Mouse (Mus musculus) ovary, postnatal 14 days (tissue): ENCODE measurements around the gene Mylpf.
"Not testable (repeated sequence)": the region's sequence is repeated elsewhere in the genome, so short reads cannot be mapped to it uniquely, and the experiment has no call there.

Experiments
- DNase-seq: peaks from one replicate; pipeline ENCODE4 v3.0.0; 2022; ENCODE audit warnings: low spot score

The Mylpf gene

GRCm38 (mm10) chr7:127225147-127225995, 16.7 kb downstream of the Mylpf start:
- DNase-seq, result no peak

DNA sequence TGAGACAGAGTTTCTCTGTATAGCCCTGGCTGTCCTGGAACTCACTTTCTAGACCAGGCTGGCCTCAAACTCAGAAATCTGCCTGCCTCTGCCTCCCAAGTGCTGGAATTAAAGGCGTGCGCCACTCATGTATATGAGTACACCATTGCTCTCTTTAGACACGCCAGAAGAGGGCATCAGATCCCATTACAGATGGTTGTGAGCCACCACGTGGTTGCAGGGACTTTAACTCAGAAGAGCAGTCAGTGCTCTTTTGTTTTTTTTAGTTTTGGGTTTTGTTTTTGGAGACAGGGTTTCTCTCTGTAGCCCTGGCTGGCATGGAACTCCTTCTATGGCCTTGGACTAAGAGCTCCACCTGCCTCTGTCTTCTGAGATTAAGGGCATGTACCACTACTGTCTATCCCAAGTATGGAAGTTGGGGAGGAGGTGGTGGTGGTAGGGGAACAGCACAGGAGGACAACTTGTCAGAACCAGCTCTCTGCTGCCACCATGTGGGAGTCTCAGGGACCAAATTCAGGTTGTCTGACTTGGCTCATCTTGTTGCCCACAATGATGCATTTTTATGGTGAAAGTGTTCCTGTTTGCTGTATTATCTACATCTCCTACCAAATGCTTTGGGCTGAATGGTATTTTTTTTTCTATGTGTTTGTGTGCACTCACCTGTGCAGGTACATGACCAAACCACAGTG, 20.1 kb downstream of the Mylpf start:
- peak; percentile 72 for DNase-seq

GRCm38 (mm10) chr7:127231376-127231775, 22.7 kb downstream of the Mylpf start:
- DNase-seq, result no peak

DNA sequence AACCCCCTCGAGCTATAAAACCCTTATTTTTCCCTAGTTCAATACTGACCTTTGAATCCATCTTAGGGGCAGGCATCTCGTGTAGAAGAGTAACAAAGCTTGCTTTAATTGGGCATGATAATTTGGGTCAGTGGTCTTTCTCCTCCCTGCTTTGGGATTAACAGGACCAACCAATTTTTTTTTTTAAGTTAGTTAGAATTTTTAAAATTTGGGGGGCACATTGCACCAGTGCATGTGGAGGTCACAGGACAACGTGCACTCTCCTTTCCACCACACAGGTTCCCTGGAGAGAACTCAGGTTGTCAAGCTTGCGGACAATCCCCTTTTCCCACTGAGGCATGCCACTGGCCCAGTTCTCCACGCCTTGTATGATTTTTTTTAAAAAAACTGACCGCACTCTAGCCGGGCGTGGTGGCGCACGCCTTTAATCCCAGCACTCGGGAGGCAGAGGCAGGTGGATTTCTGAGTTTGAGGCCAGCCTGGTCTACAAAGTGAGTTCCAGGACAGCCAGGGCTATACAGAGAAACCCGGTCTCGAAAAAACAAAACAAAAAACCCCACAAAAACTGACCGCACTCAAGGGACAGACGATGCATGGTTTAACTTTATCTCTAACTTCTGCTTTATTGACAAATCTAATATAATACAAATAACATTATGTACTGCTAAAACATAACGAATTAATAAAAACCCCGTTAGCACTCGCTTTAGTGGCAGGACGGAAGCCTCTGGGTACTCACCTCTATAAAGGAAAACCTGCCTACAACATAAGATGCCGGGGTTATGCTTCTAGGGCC, 23.3 kb downstream of the Mylpf start:
- no peak for DNase-seq

- DNase-seq, result peak; percentile 73
These were observed 24.1 kb downstream of the Mylpf start, which contains the start of the genes Zfp553 and Sept1 for GRCm38 (mm10) chr7:127232622-127233367. Gene Zfp553, plus strand, starts transcription at chr7:127233061. Gene Sept1, minus strand, starts transcription at chr7:127233130.

DNA sequence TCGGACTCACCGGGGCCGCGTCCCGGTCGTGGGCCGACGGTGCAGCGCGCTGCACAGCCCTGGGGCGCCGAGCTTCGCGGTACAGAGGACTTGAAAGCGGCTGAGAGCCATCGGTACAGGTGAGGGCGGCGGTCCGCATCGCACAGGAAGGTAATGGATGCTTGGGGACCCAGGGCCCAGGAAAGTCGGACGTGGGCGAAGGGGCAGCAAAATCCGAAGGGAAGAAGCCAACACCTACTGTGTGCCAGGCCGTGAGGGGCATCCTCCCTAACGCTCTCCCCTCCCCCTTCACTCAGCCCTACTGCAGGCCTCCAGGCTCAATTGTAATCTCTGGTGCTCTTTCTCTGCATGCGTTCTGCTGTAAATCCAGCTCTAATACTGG, 24.7 kb downstream of the Mylpf start:
- DNase-seq, result no peak

GRCm38 (mm10) chr7:127233765-127234164, 25.1 kb downstream of the Mylpf start:
- no peak for DNase-seq

DNA sequence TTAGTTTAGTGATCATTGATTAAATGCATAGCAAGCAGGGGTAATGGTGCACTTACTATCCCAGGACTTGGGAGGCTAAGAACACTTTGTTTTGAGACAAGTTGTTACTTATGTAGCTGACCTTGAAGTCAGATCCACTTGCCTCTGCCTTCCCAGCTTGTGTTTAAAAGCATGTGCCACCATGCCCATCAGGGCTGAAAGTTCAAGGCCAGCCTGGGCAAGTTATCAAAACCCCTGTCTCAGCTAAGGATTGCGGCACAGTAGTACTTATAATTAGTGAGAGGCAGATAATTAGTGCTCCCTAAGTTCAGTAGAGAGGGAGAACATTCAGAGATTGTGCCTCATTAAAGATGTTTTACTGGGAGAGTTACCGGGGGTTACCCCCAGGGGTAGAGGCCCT, 26.1 kb downstream of the Mylpf start:
- DNase-seq, result no peak

GRCm38 (mm10) chr7:127243361-127243867, 34.7 kb downstream of the Mylpf start:
- DNase-seq, result no peak

- DNase-seq, result peak; percentile 88
These were observed 35.4 kb downstream of the Mylpf start, which contains the start of gene Zfp771 for GRCm38 (mm10) chr7:127243870-127244657. Gene Zfp771, plus strand, starts transcription at chr7:127244274.

GRCm38 (mm10) chr7:127244658-127245510, 36.2 kb downstream of the Mylpf start:
- DNase-seq, result no peak

DNA sequence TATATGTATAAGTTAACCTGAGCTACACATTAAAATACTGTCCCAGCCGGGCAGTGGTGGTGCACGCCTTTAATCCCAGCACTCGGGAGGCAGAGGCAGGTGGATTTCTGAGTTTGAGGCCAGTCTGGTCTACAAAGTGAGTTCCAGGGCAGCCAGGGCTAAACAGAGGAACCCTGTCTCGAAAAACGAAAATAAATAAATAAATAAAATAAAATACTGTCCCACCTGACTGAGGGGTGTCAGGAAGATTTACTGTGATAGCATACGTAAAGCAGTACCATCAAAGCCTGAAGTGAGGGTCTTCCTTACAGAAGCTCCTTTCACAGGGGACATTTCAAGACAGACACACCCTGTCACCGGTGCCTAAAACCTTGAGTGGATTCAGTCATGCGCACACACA, 41.8 kb downstream of the Mylpf start:
- DNase-seq, result not testable (repeated sequence)

DNA sequence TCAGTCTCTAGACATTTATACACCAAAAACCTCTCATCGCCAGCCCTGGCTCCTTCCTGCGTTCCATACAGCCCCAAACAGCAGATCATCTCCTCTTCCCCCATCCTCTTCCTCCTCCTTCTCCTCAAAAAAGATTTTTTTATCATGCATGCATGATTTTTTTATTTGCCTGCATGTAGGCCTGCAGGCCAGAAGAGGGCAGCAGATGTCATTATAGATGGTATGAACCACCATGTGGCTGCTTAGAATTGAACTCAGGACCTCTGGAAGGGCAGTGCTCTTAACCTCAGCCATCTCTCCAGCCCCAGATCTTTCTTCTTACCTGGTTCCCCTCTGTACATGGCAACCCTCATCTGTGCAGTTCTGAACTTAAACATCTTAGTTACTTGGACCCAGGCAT, 43.7 kb downstream of the Mylpf start:
- DNase-seq, result no peak

DNA sequence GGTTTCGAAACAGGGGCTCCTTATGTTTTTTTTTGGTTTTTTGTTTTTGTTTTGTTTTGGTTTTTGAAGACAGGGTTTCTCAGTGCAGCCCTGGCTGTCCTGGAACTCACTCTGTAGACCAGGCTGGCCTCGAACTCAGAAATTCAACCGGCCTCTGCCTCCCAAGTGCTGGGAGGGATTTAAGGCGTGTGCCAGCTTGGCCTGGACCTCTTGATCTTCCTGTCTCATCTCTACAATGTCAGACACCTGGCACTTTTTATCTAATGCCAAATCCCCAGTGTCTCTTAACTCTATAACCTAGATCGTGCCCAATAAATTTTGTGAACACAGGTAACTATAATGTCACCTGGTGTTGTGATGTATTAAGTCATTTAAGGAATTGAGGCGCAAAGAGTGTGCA, 44.7 kb downstream of the Mylpf start:
- DNase-seq, result no peak

DNA sequence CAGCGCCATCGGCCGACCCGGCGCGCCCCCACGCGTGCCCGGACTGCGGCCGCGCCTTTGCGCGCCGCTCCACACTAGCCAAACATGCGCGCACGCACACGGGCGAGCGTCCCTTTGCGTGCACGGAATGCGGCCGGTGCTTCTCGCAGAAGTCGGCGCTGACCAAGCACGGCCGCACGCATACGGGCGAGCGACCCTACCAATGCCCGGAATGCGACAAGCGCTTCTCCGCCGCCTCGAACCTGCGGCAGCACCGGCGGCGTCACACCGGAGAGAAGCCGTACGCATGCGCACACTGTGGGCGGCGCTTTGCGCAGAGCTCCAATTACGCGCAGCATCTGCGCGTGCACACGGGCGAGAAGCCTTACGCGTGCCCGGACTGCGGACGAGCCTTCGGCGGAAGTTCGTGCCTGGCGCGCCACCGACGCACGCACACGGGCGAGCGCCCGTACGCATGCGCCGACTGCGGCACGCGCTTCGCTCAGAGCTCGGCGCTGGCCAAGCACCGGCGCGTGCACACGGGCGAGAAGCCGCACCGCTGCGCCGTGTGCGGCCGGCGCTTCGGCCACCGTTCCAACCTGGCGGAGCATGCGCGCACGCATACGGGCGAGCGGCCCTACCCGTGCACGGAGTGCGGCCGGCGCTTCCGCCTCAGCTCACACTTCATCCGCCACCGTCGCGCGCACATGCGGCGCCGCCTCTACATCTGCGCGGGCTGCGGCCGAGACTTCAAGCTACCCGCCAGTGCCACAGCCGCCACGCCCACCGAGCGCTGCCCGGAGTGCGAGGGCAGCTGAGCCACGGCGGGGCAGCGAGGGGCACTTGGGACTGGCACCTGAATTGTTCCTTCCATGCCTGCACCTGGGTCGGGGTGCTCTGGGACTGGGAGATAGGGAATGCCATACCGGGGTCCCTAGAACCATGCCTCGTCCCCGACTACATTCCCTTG, 45.4 kb downstream of the Mylpf start:
- DNase-seq, result peak; percentile 85

DNA sequence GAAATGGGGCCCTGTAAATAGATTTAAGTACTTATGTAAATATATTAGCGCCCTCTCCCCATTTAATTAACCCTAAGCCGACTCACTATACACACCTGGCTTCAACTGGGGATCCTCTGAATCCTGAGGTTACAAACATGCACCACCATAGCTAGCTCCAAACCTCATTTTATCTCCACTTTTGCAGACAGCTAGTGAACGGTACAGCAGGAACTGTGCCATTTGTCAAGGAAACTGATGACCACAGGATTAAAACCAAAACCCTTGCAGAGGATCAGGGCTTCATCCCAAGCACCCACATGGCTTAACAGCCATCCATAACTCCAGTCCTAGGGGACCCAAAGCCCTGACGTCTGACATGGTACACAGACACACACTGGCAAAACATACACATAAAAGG, 46.3 kb downstream of the Mylpf start:
- DNase-seq, result no peak

- no peak for DNase-seq
These were observed 47.3 kb downstream of the Mylpf start for GRCm38 (mm10) chr7:127255965-127256364.

GRCm38 (mm10) chr7:127256518-127256917, 47.8 kb downstream of the Mylpf start:
- DNase-seq, result no peak
